Mouse (Mus musculus): Measurements from ENCODE around the gene Hoxa7. TPM values are rescaled to one million over a fixed set of nuclear protein-coding genes. Genes with fewer than 3 reads are reported as not detected.

Hoxa7 gene
- polyA plus RNA-seq, 1 experiment, result 11.5 TPM

GRCm38 (mm10) chr6:52168191-52169055 is 53.2 kb downstream of the Hoxa7 start:
- Histone ChIP-seq H3K4me1 (ENCODE audit: control insufficient read depth, insufficient read depth, insufficient read length, low read length) (peaks cover 29% of the 10 kb centered on the region), H3K27ac (replicated peaks; ENCODE audit: low read depth, low read length) (peak overlapping the region; percentile 25; the same call in 1 of the 2 replicates)

GRCm38 (mm10) chr6:52167736-52168161 is 53.9 kb downstream of the Hoxa7 start:
- Histone ChIP-seq H3K4me1 (ENCODE audit: control insufficient read depth, insufficient read depth, insufficient read length, low read length) (peaks cover 29% of the 10 kb centered on the region), H3K4me3 (ENCODE audit: insufficient read depth, low read depth, low read length) (peak overlapping the region; percentile 27; the same call in 1 of the 2 replicates), H3K27ac (replicated peaks; ENCODE audit: low read depth, low read length) (no peak overlapping the region; the same call in 1 of the 2 replicates)

More at GRCm38 (mm10) chr6:52168191-52169055, 53.2 kb downstream of the Hoxa7 start:
- H3K4me3 ChIP-seq (ENCODE audit: insufficient read depth, low read depth, low read length), result peak overlapping the region; percentile 41

- peak overlapping the region; percentile 27; the same call in 1 of the 2 replicates for H3K4me3 ChIP-seq (ENCODE audit: insufficient read depth, low read depth, low read length)
- H3K27ac ChIP-seq (replicated peaks; ENCODE audit: low read depth, low read length), result peak overlapping the region; percentile 43; the same call in 1 of the 2 replicates
Observed at GRCm38 (mm10) chr6:52167176-52167575, 54.5 kb downstream of the Hoxa7 start.

GRCm38 (mm10) chr6:52166431-52167077 is 55.1 kb downstream of the Hoxa7 start:
- H3K4me3 ChIP-seq (ENCODE audit: insufficient read depth, low read depth, low read length), result peak overlapping the region; percentile 0; the same call in 1 of the 2 replicates
- peak overlapping the region; percentile 43; the same call in 1 of the 2 replicates for H3K27ac ChIP-seq (replicated peaks; ENCODE audit: low read depth, low read length)
- peaks cover 26% of the 10 kb centered on the region for H3K4me1 ChIP-seq (ENCODE audit: control insufficient read depth, insufficient read depth, insufficient read length, low read length)

More at GRCm38 (mm10) chr6:52167176-52167575, 54.5 kb downstream of the Hoxa7 start:
- peaks cover 27% of the 10 kb centered on the region for H3K4me1 ChIP-seq (ENCODE audit: control insufficient read depth, insufficient read depth, insufficient read length, low read length)

DNA sequence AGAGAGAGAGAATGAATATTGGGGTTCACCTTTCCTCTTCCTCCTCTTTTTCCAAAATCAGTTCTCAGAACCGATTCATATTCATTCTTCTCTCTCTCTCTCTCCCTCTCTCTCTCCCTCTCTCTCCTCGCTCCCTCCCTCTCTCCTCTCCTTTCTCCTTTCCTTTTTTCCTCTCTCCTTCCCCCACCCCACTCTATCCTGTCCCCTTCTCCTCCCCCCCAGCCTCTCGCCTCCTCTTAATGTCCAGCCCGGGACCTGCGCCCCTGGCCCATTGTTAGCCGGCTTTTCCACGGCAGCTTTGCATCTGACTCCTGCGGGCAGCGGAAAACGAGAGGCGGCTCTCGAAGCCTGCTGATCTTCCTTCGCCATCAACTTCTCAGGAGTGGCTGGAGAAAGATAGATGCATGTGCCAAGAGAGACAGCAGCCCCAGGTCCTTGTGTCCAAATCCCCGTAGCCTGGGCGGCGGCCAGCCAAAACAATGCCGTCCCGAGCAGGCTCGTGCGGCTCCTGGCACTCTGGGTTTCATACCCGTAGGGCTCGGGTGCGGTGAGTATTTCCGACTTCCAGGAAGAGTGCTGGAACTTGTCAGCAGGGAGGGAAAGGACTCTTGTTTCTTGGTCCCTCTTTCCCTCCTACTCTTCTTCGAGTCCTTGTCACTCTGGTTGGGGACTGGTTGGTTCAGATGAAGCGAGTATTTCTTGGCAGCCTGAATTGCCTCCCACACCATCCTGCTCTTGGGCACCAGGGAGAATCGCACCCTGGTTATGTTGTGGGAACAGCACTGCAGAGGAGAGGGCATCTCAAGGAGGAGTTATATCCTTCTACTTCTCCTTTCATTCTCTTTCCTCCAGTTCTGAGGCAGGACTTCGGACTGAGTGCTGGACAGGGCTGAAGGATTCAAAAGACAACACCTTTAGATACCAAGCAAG is 55.9 kb downstream of the Hoxa7 start:
- peak overlapping the region; percentile 92 for H3K4me3 ChIP-seq (ENCODE audit: insufficient read depth, low read depth, low read length)
- H3K4me1 ChIP-seq (ENCODE audit: control insufficient read depth, insufficient read depth, insufficient read length, low read length), result peaks cover 19% of the 10 kb centered on the region
- H3K27ac ChIP-seq (replicated peaks; ENCODE audit: low read depth, low read length), result peak overlapping the region; percentile 89

DNA sequence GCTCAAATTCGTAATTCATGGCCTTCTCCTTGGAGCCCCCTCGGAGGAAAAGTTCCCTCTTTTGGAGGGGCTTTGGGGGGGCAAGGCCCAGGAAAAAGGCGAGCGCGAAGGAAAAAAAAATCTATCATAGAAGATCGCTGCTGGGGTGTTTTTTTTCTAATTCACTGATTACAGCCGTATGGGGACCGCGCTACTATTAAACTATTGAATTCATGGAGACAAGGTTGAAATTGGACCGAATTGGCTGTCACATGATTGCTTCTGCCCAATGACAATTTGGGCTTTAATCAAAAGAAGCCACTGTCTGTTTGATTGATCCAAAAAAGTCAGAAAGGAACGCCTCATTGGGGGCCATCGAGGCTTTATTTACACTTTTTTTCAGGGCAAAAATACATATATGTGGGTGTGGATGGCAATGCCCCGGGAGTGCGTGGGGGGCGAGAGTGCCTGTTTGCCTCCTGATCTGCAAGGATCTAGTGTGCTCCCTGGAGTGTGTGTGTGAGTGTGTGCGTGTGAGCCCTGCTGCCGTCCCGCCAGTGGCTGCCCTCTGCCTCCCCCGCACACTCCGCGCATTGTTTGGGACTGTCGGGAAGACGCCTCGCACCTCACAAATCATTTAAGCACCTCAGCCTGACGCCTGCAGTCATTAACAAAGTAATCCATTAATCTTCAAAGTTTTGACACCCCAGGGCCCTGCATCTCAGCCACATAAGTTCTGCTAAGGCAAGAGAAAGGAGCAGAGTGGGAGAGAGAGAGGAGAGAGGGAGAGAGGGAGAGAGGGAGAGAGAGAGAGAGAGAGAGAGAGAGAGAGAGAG is 56.8 kb downstream of the Hoxa7 start, which contains the start of gene Hoxa2:
Hoxa2 (minus strand) TSS at position 206 of the 815 bp plus-strand sequence.
- peaks cover 11% of the 10 kb centered on the region for H3K4me1 ChIP-seq (ENCODE audit: control insufficient read depth, insufficient read depth, insufficient read length, low read length)
- H3K27ac ChIP-seq (replicated peaks; ENCODE audit: low read depth, low read length), result peak within 1 kb of the TSS; percentile 89

More for the DNA sequence above, 56.8 kb downstream of the Hoxa7 start, which contains the start of gene Hoxa2:
- H3K4me3 ChIP-seq (ENCODE audit: insufficient read depth, low read depth, low read length), result peak within 1 kb of the TSS; percentile 92

Other genes starting within 250 kb of the Hoxa7 start
- 55.2 and 82.3 TPM in 2 replicates for gene Skap2, start 209.3 kb downstream of the Hoxa7 start, polyA plus RNA-seq (2012; ENCODE audit: insufficient read depth, insufficient read length, missing spikeins)
- 0.50 and 0.99 TPM in 2 replicates for gene Hoxa1, start 63.5 kb downstream of the Hoxa7 start, polyA plus RNA-seq (2012; ENCODE audit: insufficient read depth, insufficient read length, missing spikeins)
- 2.9 TPM in 1 of 2 replicates, not detected in the other for gene Hoxa2, start 57.0 kb downstream of the Hoxa7 start, polyA plus RNA-seq (2012; ENCODE audit: insufficient read depth, insufficient read length, missing spikeins)
- not detected in 2 replicates for gene 5730596B20Rik, start 44.4 kb downstream of the Hoxa7 start, polyA plus RNA-seq (2012; ENCODE audit: insufficient read depth, insufficient read length, missing spikeins)
- 14.0 and 26.4 TPM in 2 replicates for gene Hoxa4, start 30.1 kb downstream of the Hoxa7 start, polyA plus RNA-seq (2012; ENCODE audit: insufficient read depth, insufficient read length, missing spikeins)
- 35.9 and 39.4 TPM in 2 replicates for gene Hoxa5, start 17.3 kb downstream of the Hoxa7 start, polyA plus RNA-seq (2012; ENCODE audit: insufficient read depth, insufficient read length, missing spikeins)
- not detected in 2 replicates for gene Hoxa6, start 13.1 kb downstream of the Hoxa7 start, polyA plus RNA-seq (2012; ENCODE audit: insufficient read depth, insufficient read length, missing spikeins)
- 4.7 and 5.4 TPM in 2 replicates for gene Hoxa3, start 8.5 kb downstream of the Hoxa7 start, polyA plus RNA-seq (2012; ENCODE audit: insufficient read depth, insufficient read length, missing spikeins)
- gene Gm28308, start 8.5 kb downstream of the Hoxa7 start, polyA plus RNA-seq (2012; ENCODE audit: insufficient read depth, insufficient read length, missing spikeins), result not detected in 2 replicates
- 1.7 TPM in 1 of 2 replicates, not detected in the other for gene Hoxa9, start 9.2 kb upstream of the Hoxa7 start, polyA plus RNA-seq (2012; ENCODE audit: insufficient read depth, insufficient read length, missing spikeins)
- not detected in 2 replicates for gene Hoxa10, start 19.0 kb upstream of the Hoxa7 start, polyA plus RNA-seq (2012; ENCODE audit: insufficient read depth, insufficient read length, missing spikeins)
- not detected in 2 replicates for gene Hoxa11, start 24.0 kb upstream of the Hoxa7 start, polyA plus RNA-seq (2012; ENCODE audit: insufficient read depth, insufficient read length, missing spikeins)
- gene Hoxa13, start 39.0 kb upstream of the Hoxa7 start, polyA plus RNA-seq (2012; ENCODE audit: insufficient read depth, insufficient read length, missing spikeins), result not detected in 2 replicates
- not detected in 2 replicates for gene Evx1, start 91.6 kb upstream of the Hoxa7 start, polyA plus RNA-seq (2012; ENCODE audit: insufficient read depth, insufficient read length, missing spikeins)

Data from brown adipose tissue, adult 24 weeks (tissue).